Mouse (Mus musculus): ENCODE results near the gene Nol10. TPM values are rescaled to one million over a fixed set of nuclear protein-coding genes. Genes with fewer than 3 reads are reported as not detected.

Nol10 gene
- total RNA-seq, 2 experiments from 2014 or later, result 21.7 to 21.9 TPM

DNA sequence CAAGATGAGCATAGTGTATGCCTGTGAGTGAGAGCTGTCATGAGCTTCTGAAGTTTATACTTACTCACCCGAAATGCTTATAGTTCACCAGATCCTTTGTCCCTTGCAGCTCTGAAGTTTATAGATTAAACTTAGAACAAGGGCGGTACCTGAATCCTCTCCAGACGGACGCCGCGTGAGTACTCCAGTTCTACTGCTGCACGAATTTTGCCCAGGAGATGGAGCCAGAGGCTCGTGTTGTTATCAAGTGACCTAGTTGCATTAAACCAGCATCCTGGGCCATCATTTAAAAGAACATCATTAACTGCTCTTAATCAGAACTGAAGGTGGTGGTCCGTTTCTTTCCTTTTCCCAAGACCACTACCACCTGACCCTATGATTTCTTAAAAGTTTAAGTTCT, 10.7 kb downstream of the Nol10 start:
- intact Hi-C loops (cut with DNase I), result no loop called here
- peak in 1 of 2 experiments; percentile 48 for DNase-seq (ENCODE audit: extremely low spot score in 1 of 2, low spot score in 2 of 2)

DNA sequence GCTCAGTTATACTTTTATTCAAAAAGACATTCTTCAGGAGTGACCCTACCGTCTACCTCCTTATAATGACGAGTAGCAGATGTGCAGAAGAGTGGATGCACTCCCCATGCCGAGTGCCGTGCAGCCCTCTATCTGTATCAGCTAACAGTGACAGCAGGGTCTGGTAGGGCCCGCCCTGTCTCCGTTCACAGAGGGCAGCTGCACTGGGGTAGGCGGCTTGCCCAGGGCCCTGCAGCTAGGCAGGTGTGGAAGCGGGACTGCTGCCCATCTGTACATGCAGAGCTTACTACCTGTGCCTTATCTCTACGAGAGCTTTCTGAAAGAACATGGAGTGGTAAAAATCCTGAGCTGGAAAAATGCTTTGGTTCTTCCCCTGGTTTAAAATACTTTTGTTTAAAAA, 11.8 kb downstream of the Nol10 start:
- intact Hi-C loops (cut with DNase I), result loop anchor here (10.0 kb wide), 1 partner anchor 445 kb away; no protein-coding TSS in a partner anchor
- DNase-seq (ENCODE audit: extremely low spot score in 1 of 2, low spot score in 2 of 2), result no peak

DNA sequence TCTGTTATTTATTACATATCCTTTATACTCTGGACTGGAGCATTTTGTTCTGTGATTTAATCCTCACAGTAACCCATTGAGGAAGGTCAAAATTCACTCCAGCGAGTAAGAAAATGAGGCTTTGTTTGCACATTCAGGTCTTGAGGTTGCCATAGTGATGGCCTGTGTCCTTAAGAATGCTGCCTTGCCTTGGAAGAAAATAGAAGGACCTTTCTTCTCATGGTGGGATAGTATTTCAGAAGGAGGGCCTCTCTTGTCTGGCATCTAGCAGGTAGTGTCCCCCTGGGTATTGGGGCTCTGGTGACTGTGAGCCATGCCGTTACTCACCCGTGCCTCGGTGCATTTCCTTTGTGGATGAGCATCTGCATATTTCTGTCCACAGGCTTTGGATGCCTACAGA, 12.4 kb downstream of the Nol10 start:
- intact Hi-C loops (cut with DNase I), result loop anchor here (10.0 kb wide), 1 partner anchor 444 kb away; no protein-coding TSS in a partner anchor
- no peak for DNase-seq (ENCODE audit: extremely low spot score in 1 of 2, low spot score in 2 of 2)

DNA sequence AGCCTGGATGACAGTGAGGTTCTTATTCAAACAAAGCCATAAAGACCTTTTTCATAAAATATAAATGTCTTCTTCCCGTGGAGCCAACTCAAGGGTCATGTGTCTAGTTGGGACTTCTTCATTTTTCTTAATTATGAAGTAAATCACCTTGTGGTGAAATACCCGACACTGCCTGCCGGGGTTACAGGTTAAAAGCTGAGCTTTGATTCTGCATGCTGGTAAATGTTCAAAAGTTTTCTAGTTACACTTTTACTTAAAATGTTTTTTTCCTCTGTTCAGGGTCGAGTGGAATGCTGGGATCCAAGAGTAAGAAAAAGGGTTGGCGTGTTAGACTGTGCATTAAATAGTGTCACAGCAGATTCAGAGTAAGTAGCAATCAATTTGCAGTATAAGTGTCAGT, 14.1 kb downstream of the Nol10 start:
- no peak for DNase-seq (ENCODE audit: extremely low spot score in 1 of 2, low spot score in 2 of 2)
- intact Hi-C loops (cut with DNase I), result loop anchor here (10.0 kb wide), 1 partner anchor 442 kb away; no protein-coding TSS in a partner anchor

DNA sequence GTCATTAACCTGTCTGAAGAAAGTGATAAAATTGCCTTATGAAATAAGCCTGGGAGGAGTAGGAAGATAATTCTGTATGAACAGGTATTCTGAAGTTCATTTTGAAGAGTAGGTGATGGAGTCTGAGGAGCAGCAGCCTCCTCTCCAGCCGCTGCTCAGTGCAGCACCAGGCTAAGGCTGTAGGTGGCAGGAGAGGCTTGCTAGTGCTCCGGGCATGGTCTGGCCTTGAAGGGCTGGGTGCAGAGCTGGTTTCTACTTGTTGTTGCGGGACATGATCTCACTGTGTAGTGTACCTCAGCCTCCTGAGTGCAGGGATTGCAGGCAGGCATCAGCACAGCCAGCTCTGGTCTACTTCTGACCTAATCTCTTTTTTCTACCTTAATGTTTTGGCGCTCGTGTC, 18.7 kb downstream of the Nol10 start:
- DNase-seq (ENCODE audit: extremely low spot score in 1 of 2, low spot score in 2 of 2), result peak; percentile 42 to 77
- intact Hi-C loops (cut with DNase I), result loop anchor here (5.0 to 10.0 kb wide), 2 partner anchors 180 to 438 kb away; no protein-coding TSS in a partner anchor

DNA sequence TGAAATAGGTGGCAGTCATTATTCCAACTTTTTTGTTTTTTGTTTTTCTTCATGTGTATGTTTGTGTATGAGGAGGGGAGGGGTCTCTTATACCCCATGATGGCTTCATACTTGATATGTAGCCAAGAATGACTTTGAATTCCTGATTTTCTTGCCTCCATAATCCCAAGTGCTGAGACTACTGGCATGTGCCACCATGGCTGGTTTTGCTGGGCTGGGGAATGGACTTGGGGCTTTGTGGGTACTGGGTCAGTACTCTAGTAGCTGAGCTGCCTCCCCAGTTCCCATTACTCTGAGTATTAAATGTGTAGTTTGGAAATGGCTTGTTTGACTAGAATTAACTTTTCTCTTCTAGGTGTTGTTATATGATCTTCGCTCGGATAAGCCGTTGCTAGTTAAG, 20.9 kb downstream of the Nol10 start:
- intact Hi-C loops (cut with DNase I), result loop anchor here (5.0 to 10.0 kb wide), 2 partner anchors 178 to 436 kb away; no protein-coding TSS in a partner anchor
- no peak for DNase-seq (ENCODE audit: extremely low spot score in 1 of 2, low spot score in 2 of 2)

DNA sequence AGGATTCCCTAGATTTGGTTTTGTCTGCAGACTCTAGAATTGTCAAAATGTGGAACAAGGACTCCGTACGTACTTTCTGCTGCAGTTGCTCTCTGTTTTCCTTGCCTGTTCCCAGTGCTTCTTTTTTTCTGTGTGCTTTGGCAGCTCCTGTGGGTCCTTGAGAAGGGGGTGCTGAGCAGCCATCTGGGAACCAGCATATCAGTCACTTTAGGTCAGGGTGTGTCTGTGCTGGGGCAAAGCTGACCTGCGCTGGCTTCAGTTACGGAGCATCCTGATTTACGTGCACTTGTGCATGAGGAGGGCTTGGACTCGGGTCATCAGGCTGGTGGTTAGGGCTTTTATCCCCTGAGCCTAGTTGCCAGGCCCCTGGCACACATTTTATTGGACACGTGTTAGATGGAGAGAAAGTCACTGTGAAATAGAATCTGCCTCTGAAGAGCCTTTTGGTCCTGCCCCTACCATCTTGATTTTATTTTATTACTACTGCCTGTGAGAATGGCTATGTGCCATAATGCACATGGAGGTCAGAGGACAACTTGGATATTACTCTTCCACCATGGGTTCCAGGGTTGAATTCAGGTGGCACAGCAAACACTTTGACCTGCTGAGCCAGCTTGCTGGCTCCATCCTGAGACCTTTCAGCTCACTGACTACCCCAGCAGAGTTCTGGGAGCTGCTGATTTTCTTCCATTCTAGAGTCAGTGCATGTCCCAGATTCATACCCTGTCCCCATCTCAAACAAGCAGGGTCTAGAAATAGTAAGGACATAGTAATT, 21.5 kb downstream of the Nol10 start:
- intact Hi-C loops (cut with DNase I), result loop anchor here (5.0 to 10.0 kb wide), 2 partner anchors 178 to 435 kb away; no protein-coding TSS in a partner anchor
- no peak for DNase-seq (ENCODE audit: extremely low spot score in 1 of 2, low spot score in 2 of 2)

DNA sequence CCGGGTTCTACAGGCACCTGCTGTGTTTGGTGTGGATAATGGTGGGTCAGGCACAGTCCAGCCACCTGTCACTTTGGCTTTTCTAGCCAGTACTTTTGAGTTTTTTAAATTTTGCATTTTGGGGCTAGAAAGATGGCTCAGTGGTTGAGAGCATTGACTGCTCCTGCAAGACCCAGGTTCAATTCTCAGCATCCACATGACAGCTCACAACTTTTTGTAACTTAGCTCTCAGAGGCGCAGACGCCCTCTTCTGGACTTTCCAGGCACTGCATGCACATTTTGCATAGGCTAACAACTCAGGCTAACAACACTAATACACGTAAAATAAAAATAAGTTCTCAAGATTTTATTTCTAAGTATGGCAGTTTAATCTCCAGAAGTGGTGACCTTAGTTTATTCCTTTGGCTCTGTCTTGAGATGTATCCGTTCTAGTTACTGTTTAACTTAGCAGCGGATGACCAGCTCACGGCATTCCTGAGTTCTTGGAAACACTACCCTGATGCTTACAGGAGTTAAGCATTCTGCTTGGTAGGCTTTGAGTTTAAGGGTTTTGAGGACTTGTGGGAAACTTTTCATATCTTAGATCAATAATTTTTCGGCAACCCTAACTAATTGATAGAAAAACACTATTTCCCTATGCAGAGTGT, 23.5 kb downstream of the Nol10 start:
- DNase-seq (ENCODE audit: extremely low spot score in 1 of 2, low spot score in 2 of 2), result no peak
- intact Hi-C loops (cut with DNase I), result no loop called here

DNA sequence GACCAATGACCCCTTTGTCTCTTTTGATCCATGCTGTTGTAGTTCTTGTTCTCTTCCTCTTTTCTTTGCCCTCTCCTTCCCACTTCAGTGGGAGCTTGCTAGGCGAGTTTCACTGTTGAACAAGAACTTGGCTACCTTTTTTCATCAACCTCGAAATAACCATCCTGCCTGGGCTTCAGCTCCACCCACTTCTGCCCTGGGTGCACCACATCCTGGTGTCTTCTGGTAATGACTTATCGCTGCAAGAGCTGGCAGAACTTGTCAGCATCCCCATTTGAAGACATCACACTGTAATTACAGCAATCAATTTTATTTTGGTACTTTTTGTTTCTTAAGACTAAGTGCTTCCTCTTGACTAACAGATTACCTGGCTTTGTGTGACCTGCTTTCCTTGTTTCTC, 24.4 kb downstream of the Nol10 start:
- no peak for DNase-seq (ENCODE audit: extremely low spot score in 1 of 2, low spot score in 2 of 2)
- intact Hi-C loops (cut with DNase I), result no loop called here

DNA sequence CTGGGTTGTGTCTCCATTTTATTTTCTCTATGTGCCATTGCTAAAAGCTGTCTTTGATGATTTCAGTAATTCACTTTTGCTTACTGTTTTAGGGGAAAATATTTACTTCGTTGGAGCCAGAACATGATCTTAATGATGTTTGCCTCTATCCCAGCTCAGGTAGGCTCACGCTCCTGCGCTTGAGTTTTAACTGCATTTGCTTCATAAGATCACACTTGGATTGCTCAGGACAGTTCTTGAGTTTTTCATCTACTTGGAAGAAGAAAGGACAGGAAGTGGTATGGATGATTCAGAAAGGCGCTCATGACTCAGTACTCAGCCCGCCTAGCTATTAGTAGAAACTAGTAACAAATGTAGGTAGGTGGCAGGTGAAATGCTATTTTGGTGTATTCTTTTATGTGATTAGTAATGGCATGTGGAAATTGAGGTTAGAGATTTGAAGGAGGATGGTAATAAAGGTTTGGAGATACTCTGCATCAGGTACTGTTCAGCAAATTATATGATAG, 25.3 kb downstream of the Nol10 start:
- intact Hi-C loops (cut with DNase I), result no loop called here
- no peak for DNase-seq (ENCODE audit: extremely low spot score in 1 of 2, low spot score in 2 of 2)

DNA sequence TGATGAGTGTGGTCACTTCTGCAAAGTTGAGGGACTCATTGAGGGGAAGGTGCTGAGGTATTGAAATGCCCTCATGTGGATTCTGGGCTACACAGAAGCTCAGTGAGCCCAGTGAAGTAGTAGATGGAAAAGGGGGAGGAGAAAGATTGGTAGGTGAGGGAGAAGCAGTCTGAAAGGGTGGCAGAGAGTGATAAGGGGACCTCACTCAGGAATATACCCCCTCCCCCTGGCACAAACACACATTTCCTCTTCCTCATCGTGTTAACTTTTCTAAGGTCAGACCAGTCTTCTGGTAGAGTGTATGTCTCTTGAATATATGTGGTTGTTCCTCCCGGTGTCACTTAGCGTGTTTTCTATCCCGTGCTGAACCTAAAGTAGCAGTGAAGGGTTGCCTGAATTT, 27.0 kb downstream of the Nol10 start:
- no peak for DNase-seq (ENCODE audit: extremely low spot score in 1 of 2, low spot score in 2 of 2)
- intact Hi-C loops (cut with DNase I), result no loop called here

DNA sequence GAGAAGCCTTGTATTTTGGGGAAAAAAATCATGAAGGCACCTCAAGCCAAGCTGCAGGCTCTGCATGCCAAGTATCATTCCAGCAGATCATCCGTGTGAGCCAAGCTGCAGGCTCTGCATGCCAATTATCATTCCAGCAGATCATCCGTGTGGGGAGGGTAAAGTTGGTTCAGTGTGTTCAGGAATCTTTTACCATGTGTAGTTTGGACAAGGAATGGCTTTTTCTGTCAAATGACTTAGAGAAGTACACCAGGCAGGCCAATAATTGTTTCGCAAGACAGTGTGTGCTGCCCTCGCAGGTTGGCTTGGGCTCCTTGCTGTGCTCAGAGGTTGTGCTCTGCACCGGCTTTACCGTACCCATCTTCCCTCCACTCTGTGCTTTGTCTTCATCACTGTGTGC, 28.3 kb downstream of the Nol10 start:
- no peak for DNase-seq (ENCODE audit: extremely low spot score in 1 of 2, low spot score in 2 of 2)
- intact Hi-C loops (cut with DNase I), result no loop called here

DNA sequence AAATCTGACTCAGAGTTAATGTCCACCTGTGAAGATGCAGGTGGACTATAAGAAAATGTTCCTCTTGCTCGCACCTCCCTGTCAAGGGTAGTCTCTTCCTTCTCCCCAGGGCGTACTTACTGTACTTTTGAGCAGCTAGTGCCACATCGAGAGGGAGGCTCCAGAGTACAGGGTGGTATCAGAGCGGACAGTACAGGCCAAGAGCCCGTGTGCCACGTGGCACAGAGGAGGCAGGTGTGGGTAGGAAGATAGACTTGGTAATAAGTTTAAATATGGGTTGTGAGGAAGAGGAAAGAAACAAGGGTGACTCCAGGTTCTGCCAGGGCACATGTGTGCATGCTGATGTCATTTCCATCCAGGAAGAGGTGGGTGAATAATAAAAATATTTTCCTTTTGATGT, 32.7 kb downstream of the Nol10 start:
- no peak for DNase-seq (ENCODE audit: extremely low spot score in 1 of 2, low spot score in 2 of 2)
- intact Hi-C loops (cut with DNase I), result no loop called here

DNA sequence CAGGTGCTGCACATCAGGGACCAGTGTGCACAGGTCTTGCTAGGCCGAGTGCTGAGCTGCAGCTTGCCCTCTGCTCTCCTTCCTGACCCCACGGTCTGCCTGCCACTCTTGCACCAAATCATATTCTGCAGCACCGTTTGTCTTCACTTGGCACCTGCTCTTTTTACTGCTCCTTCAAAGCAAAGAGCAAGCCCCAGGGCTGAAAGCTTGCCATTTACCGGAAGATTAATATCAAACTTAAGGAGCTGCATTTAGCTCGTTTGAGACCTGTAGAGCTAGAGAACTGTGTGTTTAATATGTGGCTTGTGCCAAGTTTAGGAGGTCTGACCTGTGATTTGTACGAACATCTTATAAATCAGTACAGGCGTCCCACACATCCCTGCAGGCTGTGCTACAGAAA, 34.5 kb downstream of the Nol10 start:
- intact Hi-C loops (cut with DNase I), result no loop called here
- no peak for DNase-seq (ENCODE audit: extremely low spot score in 1 of 2, low spot score in 2 of 2)

DNA sequence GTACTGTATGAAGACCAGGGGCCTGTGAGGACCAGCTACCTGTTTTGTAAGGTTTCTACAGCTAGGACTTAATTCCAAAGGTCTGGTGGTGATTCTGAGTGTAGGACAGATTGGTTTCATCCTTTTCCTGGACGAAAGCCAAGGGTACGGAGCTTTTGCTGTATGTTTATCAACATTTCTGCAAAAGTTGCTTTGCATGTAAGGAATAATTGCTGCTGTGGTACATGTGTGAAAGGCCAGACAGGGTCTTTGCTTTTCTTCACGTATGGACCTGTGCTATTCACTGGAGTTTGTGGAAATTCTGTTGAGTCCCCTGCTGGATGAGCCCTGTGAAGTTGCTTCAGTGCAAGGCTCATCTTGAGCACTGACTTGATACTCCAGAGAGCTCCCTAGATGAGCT, 38.6 kb downstream of the Nol10 start:
- intact Hi-C loops (cut with DNase I), result no loop called here
- DNase-seq (ENCODE audit: extremely low spot score in 1 of 2, low spot score in 2 of 2), result no peak

DNA sequence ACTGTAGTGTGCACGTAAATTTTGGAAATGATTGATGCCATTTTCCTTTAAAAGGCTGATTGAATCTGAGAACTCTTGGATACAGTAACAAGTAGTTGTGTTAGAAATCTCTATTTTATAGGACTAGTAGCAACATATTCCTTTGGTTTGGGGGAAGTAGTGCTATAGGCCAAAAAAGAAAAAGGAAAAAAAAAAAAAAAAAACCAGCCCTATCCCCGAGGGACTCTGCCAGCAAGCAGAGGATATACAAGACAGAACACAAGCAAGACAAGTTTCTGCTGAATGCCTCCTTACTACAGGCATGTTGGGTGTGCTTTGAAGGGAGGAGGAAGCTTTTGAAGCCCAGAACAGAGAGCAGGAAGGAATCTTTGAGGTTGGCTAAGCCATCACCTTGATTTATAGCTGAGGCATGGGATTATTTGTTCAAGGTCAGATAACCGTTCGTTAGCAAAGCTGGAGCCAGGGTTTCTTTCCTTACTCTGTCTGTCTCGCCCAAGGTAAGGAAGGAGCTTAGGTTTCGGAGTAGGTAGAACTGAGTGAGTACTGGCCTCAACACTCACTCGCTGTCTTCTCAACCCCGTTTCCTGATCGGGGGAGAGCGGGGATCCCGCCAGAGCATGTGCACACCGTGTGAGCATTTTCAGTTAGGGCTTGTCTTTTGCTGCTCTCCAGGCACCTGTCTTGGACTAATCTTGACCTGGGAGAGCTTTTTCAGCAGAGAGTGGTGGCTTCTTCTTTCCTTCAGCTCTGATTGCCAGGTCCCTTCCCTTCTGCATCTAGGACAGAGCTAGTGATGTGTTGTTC, 39.3 kb downstream of the Nol10 start:
- intact Hi-C loops (cut with DNase I), result no loop called here

DNA sequence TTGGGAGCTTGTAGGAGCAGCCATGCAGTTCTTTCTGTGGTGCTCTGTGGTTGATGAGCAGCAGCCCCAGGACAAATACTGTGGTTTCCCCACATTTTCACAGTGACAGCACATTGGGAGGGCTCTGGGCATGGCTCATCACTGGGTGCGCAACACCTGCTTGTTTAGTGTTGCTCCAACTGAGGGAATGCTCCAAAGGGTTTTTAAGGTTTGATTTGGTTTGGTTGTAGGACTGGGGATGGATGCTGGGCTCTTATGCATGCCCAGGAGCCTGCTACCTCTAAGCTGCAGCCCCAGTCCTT, 39.8 kb downstream of the Nol10 start:
- intact Hi-C loops (cut with DNase I), result no loop called here
- DNase-seq (ENCODE audit: extremely low spot score in 1 of 2, low spot score in 2 of 2), result no peak

More for the DNA sequence above, 39.3 kb downstream of the Nol10 start:
- no peak for DNase-seq (ENCODE audit: extremely low spot score in 1 of 2, low spot score in 2 of 2)

DNA sequence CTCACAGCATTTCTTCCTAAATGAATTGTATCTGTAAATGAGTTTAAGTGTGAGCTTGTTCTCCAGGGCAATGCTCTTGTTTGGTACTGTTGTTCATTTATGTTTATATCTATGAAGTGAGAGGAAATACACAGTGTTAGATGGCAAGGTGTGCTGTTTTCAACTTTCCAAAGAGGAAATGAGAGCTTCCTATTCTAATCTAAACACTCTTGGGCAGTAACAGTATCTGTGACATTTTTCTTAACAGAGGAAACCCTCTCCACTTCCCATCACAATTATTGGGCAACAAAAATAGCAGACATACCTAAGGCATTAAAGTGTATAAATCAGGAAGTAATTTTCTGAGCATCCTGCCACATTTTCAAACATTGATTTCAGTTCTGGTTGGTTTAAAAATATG, 41.8 kb downstream of the Nol10 start:
- no peak for DNase-seq (ENCODE audit: extremely low spot score in 1 of 2, low spot score in 2 of 2)
- intact Hi-C loops (cut with DNase I), result no loop called here

DNA sequence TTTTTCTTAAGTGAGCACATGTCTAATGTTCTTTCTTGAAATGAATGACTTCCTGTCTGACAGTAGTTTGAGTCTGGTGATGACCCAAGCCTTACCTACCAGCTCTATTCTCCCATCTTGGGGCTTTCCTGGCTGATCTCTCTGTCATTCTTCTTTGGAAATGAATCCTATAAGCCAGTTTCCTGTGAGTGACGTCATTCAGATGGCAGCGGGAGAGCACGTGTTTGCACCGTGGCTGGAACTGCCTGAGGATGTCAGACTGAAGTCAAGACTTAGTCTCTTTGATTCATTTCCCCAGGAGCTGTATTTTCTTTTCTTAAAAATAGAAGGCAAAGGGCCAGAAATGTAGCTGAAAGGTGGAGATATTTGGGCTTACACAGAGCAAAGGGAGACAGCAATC, 42.3 kb downstream of the Nol10 start:
- DNase-seq (ENCODE audit: extremely low spot score in 1 of 2, low spot score in 2 of 2), result peak in 1 of 2 experiments; percentile 37
- intact Hi-C loops (cut with DNase I), result no loop called here
